8 mouse cellular contexts compared by ENCODE assay signal in the genomic region with DNA sequence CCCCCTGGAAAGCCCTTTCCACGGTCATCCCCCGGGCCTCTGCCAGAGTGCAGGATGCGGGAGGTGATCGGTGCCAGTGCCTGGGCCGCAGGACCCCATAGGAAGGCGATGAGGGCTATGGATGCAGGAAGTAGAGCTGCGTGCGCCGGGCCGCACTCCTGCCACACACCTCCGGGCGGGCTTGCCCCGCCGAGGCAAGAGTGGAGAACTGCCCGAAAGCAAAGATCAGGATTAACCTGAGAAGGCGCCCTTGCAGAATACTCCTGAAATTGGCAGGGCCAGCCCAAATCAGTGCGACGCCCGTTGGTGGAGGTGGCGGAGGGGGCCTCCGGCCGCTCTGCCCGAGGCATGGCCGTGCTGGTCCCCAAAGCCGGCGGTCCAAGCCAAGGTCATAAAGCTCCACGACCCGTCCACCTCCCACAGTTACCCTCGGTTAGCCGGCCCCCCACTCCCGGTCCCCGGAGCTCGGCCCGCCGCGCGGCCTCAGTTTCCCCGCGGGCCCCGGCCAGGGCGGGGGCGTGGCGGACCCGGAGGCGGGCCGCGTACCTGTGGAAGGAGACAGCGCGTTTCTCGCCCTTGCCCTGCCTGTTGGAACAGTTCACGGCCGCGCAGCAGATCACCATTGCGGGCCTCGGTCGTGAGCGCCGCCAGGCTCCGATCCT. TPM values are rescaled to one million over a fixed set of nuclear protein-coding genes. Genes with fewer than 3 reads are reported as not detected.
A peak's percentile ranks its signal among the peaks of the same experiment; 100 is the strongest.
DNase-seq lines count a peak whose midpoint lies in the region; ATAC-seq lines count a peak whose summit lies in the region.

No protein-coding gene starts in this region.

- no peaks in the 10 kb centered on the region for H3K27me3 ChIP-seq in heart, embryonic 11.5 days (ENCODE audit: control insufficient read depth, insufficient read depth, low read length)
- no peaks in the 10 kb centered on the region for H3K27me3 ChIP-seq in limb, embryonic 11.5 days (ENCODE audit: control insufficient read depth, insufficient read depth, low read length)
- H3K27me3 ChIP-seq in midbrain, embryonic 11.5 days (ENCODE audit: control insufficient read depth, insufficient read depth, low read length), result no peaks in the 10 kb centered on the region

- WGBS in heart, embryonic 11.5 days (ENCODE audit: insufficient replicate concordance), result under 1% methylated on average over 53 of the region's 59 CpGs
- under 1% methylated on average over 59 of the region's 59 CpGs for WGBS in limb, embryonic 11.5 days
- under 1% methylated on average over 59 of the region's 59 CpGs for WGBS in midbrain, embryonic 11.5 days

- H3K9ac ChIP-seq in heart, embryonic 11.5 days (ENCODE audit: low read depth, low read length), result peak overlapping the region; percentile 88
- peak overlapping the region; percentile 85 for H3K9ac ChIP-seq in limb, embryonic 11.5 days (ENCODE audit: low read length)
- H3K9ac ChIP-seq in midbrain, embryonic 11.5 days (ENCODE audit: low read length), result peak overlapping the region; percentile 88

- peak overlapping the region; percentile 77 for H3K4me2 ChIP-seq in heart, embryonic 11.5 days
- peak overlapping the region; percentile 84 for H3K4me2 ChIP-seq in limb, embryonic 11.5 days (ENCODE audit: low read depth, severe bottlenecking)
- H3K4me2 ChIP-seq in midbrain, embryonic 11.5 days, result peak overlapping the region; percentile 91

- no peak for DNase-seq in heart, postnatal 36 days
- peak; percentile 28 for DNase-seq in ES-CJ7 (ENCODE audit: low read depth, low spot score)
- peak; percentile 61 for DNase-seq in embryo, embryonic 9.5 days (ENCODE audit: extremely low spot score)
- DNase-seq in limb, embryonic 11.5 days (ENCODE audit: low spot score), result peak; percentile 66
- peak; percentile 96 for DNase-seq in midbrain, embryonic 11.5 days (ENCODE audit: low spot score, missing footprints)
- DNase-seq in urinary bladder, postnatal 36 days (ENCODE audit: low spot score in 2 of 2), result peak; percentile 29 to 47

- H3K4me1 ChIP-seq in heart, embryonic 11.5 days (ENCODE audit: control insufficient read depth, insufficient read depth, low read length), result peaks cover 7% of the 10 kb centered on the region
- peaks cover 7% of the 10 kb centered on the region for H3K4me1 ChIP-seq in limb, embryonic 11.5 days (ENCODE audit: control insufficient read depth, insufficient read depth, low read length)
- H3K4me1 ChIP-seq in midbrain, embryonic 11.5 days (ENCODE audit: control insufficient read depth, insufficient read depth, low read length), result peaks cover 12% of the 10 kb centered on the region

- intact Hi-C loops in heart, postnatal 36 days (cut with DNase I), result loop anchor here (2.0 kb wide), 1 partner anchor 47 kb away; the partner anchor contains the start of gene Dtymk

- peak overlapping the region; percentile 78 for H3K4me3 ChIP-seq in heart, embryonic 11.5 days (ENCODE audit: low read depth, low read length)
- H3K4me3 ChIP-seq in limb, embryonic 11.5 days (ENCODE audit: low read depth, low read length), result peak overlapping the region; percentile 93
- peak overlapping the region; percentile 94 for H3K4me3 ChIP-seq in midbrain, embryonic 11.5 days (ENCODE audit: low read depth, low read length)

- H3K9me3 ChIP-seq in heart, embryonic 11.5 days (replicated peaks; ENCODE audit: control insufficient read depth, low read length), result no peaks in the 10 kb centered on the region
- no peaks in the 10 kb centered on the region for H3K9me3 ChIP-seq in limb, embryonic 11.5 days (ENCODE audit: control insufficient read depth, low read length)
- H3K9me3 ChIP-seq in midbrain, embryonic 11.5 days (ENCODE audit: control insufficient read depth, low read length), result no peaks in the 10 kb centered on the region

- H3K27ac ChIP-seq in heart, embryonic 11.5 days (ENCODE audit: low read depth, low read length), result peak overlapping the region; percentile 88
- peak overlapping the region; percentile 87 for H3K27ac ChIP-seq in limb, embryonic 11.5 days (replicated peaks; ENCODE audit: low read depth, low read length)
- peak overlapping the region; percentile 84 for H3K27ac ChIP-seq in midbrain, embryonic 11.5 days (ENCODE audit: low read depth, low read length)

- H3K36me3 ChIP-seq in heart, embryonic 11.5 days (ENCODE audit: control insufficient read depth, insufficient read depth, low read length), result peaks cover 14% of the 10 kb centered on the region
- peaks cover 7% of the 10 kb centered on the region for H3K36me3 ChIP-seq in limb, embryonic 11.5 days (ENCODE audit: control insufficient read depth, insufficient read depth, low read length)
- peaks cover 5% of the 10 kb centered on the region for H3K36me3 ChIP-seq in midbrain, embryonic 11.5 days (ENCODE audit: control insufficient read depth, insufficient read depth, low read length)

- peak; percentile 17 for ATAC-seq in heart, embryonic 11.5 days (replicated peaks; ENCODE audit: insufficient number of reproducible peaks, low FRiP score, low TSS enrichment)
- ATAC-seq in hematopoietic stem cell, adult 5-6 weeks (replicated peaks in 1 of 2; ENCODE audit: insufficient read depth in 1 of 2, low FRiP score in 2 of 2, low TSS enrichment in 1 of 2, low read depth in 1 of 2, poor library complexity in 2 of 2, severe bottlenecking in 2 of 2), result peak; percentile 29 to 31; a peak in 3 of 4 replicates
- peak; percentile 52 for ATAC-seq in limb, embryonic 11.5 days (ENCODE audit: insufficient number of reproducible peaks, low FRiP score, low TSS enrichment, low read depth)
- ATAC-seq in midbrain, embryonic 11.5 days (ENCODE audit: low FRiP score), result peak; percentile 58

RNA-seq across cellular contexts. Expression of gene Thap4, which starts 0.6 kb away (rescaled TPM):
- 49.5 and 53.3 TPM in 2 replicates for polyA plus RNA-seq in heart, embryonic 11.5 days (2014; fragmentation: Nextera tagmentation; extraction: Ambion mirVana)
- total RNA-seq in heart, postnatal 36 days (2021), result 10 to 100 TPM; 77.9 to 88.1 TPM
- 19.9 and 25.1 TPM in 2 replicates for total RNA-seq in hematopoietic stem cell, adult 5-6 weeks (2017)
- 44.0 and 57.9 TPM in 2 replicates for polyA plus RNA-seq in limb, embryonic 11.5 days (2014; fragmentation: Nextera tagmentation; extraction: Ambion mirVana)
- polyA plus RNA-seq in midbrain, embryonic 11.5 days (2014; fragmentation: Nextera tagmentation; extraction: Ambion mirVana), result 37.5 and 39.8 TPM in 2 replicates

RNA-seq across cellular contexts. Expression of gene Atg4b, which starts 2.7 kb away (rescaled TPM):
- 70.6 and 70.9 TPM in 2 replicates for polyA plus RNA-seq in heart, embryonic 11.5 days (2014; fragmentation: Nextera tagmentation; extraction: Ambion mirVana)
- total RNA-seq in heart, postnatal 36 days (2021), result 10 to 100 TPM; 38.4 to 39.6 TPM
- 56.5 and 83.3 TPM in 2 replicates for total RNA-seq in hematopoietic stem cell, adult 5-6 weeks (2017)
- polyA plus RNA-seq in limb, embryonic 11.5 days (2014; fragmentation: Nextera tagmentation; extraction: Ambion mirVana), result 100 and 104 TPM in 2 replicates
- 94.2 and 103 TPM in 2 replicates for polyA plus RNA-seq in midbrain, embryonic 11.5 days (2014; fragmentation: Nextera tagmentation; extraction: Ambion mirVana)

RNA-seq across cellular contexts. Expression of gene Dtymk, which starts 47.7 kb away (rescaled TPM):
- 201 and 206 TPM in 2 replicates for polyA plus RNA-seq in heart, embryonic 11.5 days (2014; fragmentation: Nextera tagmentation; extraction: Ambion mirVana)
- total RNA-seq in heart, postnatal 36 days (2021), result 10 to 100 TPM; 20.9 to 22.0 TPM
- 184 and 237 TPM in 2 replicates for total RNA-seq in hematopoietic stem cell, adult 5-6 weeks (2017)
- 268 and 273 TPM in 2 replicates for polyA plus RNA-seq in limb, embryonic 11.5 days (2014; fragmentation: Nextera tagmentation; extraction: Ambion mirVana)
- 229 and 230 TPM in 2 replicates for polyA plus RNA-seq in midbrain, embryonic 11.5 days (2014; fragmentation: Nextera tagmentation; extraction: Ambion mirVana)

RNA-seq across cellular contexts. Expression of gene Ing5, which starts 49.7 kb away (rescaled TPM):
- 14.4 and 15.5 TPM in 2 replicates for polyA plus RNA-seq in heart, embryonic 11.5 days (2014; fragmentation: Nextera tagmentation; extraction: Ambion mirVana)
- total RNA-seq in heart, postnatal 36 days (2021), result 10 to 100 TPM; 10.3 to 15.8 TPM
- total RNA-seq in hematopoietic stem cell, adult 5-6 weeks (2017), result 37.6 and 48.7 TPM in 2 replicates
- polyA plus RNA-seq in limb, embryonic 11.5 days (2014; fragmentation: Nextera tagmentation; extraction: Ambion mirVana), result 17.4 and 18.2 TPM in 2 replicates
- 16.4 and 17.8 TPM in 2 replicates for polyA plus RNA-seq in midbrain, embryonic 11.5 days (2014; fragmentation: Nextera tagmentation; extraction: Ambion mirVana)

Comparison
In these comparisons a context has a peak if more than half of its experiments do, and no peak if none do; other contexts are left out.
1. DNase-seq: peak in ES-CJ7 (single experiment), embryo, embryonic 9.5 days (single experiment), limb, embryonic 11.5 days (single experiment), midbrain, embryonic 11.5 days (single experiment) and urinary bladder, postnatal 36 days (2 of 2); none in heart, postnatal 36 days (0 of 2).
2. Peak in every context shown above with its lines, with median percentiles within 50 percentile points of each other: ATAC-seq, H3K27ac ChIP-seq, H3K4me2 ChIP-seq, H3K4me3 ChIP-seq and H3K9ac ChIP-seq.